23 mouse cellular contexts compared by ENCODE assay signal in the genomic region with DNA sequence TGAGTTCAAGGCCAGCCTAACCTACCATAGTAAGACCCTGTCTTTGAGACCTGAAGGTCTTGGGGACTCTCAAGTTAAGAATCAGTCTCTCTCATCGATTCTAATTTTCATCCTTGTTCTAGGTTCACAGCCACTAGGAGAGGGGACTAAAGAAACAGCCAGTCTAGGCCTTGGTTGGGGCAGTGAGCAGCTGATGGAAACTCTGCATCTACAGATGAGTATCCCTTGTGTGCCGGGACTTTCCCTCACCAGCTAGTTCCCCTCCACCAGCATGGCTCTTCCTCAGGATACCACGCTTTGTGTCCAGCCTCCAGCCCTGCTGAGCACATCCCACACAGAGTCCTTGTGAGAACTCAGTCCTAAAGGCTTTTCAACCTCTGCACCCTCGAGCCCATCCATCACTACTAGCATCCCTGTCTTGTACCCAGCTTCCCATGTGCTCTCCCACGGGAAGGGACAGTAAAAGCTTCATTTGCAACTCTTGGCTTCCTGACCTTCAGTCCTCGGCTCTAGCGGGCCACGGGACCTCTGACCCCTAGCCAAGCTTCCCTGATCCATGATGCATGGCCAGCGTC.
"Had no signal": no experiment of that assay in that cellular context is flagged by ENCODE, and none has a peak within 500 bp of the region (broad histone marks: within the 10 kb centered on the region; RNA-seq: fewer than 3 reads in every experiment).

No protein-coding gene starts in this region.

- ATAC-seq: inflammation-experienced regulatory T-cells, adult 6 months; intestine, embryonic 15.5 days; intestine, postnatal 0 days; liver, postnatal 0 days had no signal

- H3K27me3 ChIP-seq: hindbrain, embryonic 15.5 days had no signal

- H3K36me3 ChIP-seq: heart, embryonic 10.5 days; heart, embryonic 12.5 days; hindbrain, embryonic 13.5 days; hindbrain, embryonic 15.5 days; intestine, embryonic 15.5 days; limb, embryonic 10.5 days; limb, embryonic 12.5 days; liver, embryonic 13.5 days; liver, embryonic 15.5 days had no signal

- H3K4me2 ChIP-seq: heart, embryonic 12.5 days; hindbrain, embryonic 13.5 days; hindbrain, embryonic 15.5 days; intestine, embryonic 15.5 days; limb, embryonic 12.5 days; liver, embryonic 11.5 days; liver, embryonic 13.5 days; liver, embryonic 15.5 days had no signal

- H3K4me1 ChIP-seq: intestine, embryonic 15.5 days; liver, embryonic 13.5 days; liver, embryonic 15.5 days had no signal

- H3K9ac ChIP-seq: heart, embryonic 12.5 days; hindbrain, embryonic 13.5 days; hindbrain, embryonic 15.5 days; intestine, embryonic 15.5 days; limb, embryonic 12.5 days; liver, embryonic 13.5 days; liver, embryonic 15.5 days; liver, postnatal 0 days had no signal

- H3K9me3 ChIP-seq: heart, embryonic 10.5 days; heart, embryonic 12.5 days; hindbrain, embryonic 13.5 days; hindbrain, embryonic 15.5 days; intestine, embryonic 15.5 days; limb, embryonic 10.5 days; limb, embryonic 12.5 days; liver, embryonic 13.5 days; liver, embryonic 15.5 days had no signal

- H3K4me3 ChIP-seq: gastrocnemius, adult 2 months; heart, embryonic 10.5 days; heart, embryonic 12.5 days; hindbrain, embryonic 13.5 days; hindbrain, embryonic 15.5 days; intestine, embryonic 15.5 days; left cerebral cortex, adult 2 months; limb, embryonic 10.5 days; limb, embryonic 12.5 days; liver, embryonic 13.5 days; liver, embryonic 15.5 days had no signal

- DNase-seq: gastrocnemius, adult 2 months; gastrocnemius, postnatal 10 days; gastrocnemius, postnatal 25 days; heart, adult 18-20 months; heart, postnatal 10 days; heart, postnatal 4 days; kidney, adult 2 months; kidney, adult 9 months; liver; liver, embryonic 13.5 days; liver, postnatal 0 days had no signal

- H3K27ac ChIP-seq: gastrocnemius, adult 2 months; heart, embryonic 10.5 days; hindbrain, embryonic 15.5 days; intestine, embryonic 15.5 days; left cerebral cortex, adult 2 months; limb, embryonic 10.5 days; limb, embryonic 12.5 days; liver, embryonic 13.5 days; liver, embryonic 15.5 days had no signal
